7 mouse cellular contexts compared by ENCODE assay signal in the genomic region with DNA sequence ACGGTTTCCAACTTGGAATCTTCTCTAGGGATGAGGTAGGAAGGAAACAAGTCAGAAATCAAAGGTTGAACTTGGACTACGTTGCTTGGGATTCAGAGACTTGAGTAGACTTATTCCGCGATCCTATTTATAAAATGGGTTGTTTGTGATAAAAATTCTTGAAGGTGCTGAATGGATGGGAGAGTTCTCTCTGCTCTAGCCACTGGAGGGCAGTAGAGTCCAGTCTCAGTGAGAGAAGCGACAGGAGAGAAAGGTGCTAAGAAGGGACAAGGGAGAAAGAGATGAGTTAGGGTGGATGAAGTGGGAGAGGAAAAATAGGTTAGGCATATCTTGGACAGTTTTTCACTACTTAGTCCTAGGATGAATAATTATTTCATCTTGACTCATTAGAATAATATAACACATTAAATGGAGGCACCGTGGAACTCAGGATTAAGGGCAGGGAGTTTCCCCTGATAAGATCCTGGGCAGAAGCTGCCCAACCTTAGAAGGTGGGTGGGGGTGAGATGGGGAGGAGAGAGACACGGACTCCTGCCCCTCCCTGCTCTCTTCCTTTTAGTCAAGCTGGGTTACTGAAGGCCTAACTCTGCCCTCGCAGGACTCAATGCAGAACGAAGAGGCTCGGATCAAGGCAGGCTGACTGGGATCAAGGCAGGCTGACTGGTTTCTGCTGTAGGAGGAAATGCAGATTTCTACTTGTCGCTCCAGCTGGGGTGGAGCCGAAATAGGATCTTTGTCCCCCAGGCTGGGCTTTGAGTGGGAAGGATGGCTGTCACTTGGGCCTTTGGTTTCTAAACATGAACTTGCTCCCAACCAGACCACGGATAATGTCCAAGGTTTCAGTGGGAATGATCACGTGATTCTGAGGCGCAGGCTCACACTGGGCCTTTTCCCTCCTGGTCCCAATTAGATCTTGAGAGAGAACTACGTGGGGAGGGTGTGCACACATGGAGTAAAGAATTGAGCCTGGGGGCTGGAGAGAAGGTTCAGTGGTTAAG. TPM values are rescaled to one million over a fixed set of nuclear protein-coding genes. Genes with fewer than 3 reads are reported as not detected.
DNase-seq lines count a peak whose midpoint lies in the region; ATAC-seq and TF ChIP-seq lines count a peak whose summit lies in the region.

No protein-coding gene starts in this region.

- peaks cover 8% of the 10 kb centered on the region for H3K36me3 ChIP-seq in forebrain, embryonic 16.5 days (ENCODE audit: control insufficient read depth, insufficient read depth)
- peaks cover 9% of the 10 kb centered on the region for H3K36me3 ChIP-seq in hindbrain, embryonic 16.5 days (ENCODE audit: control insufficient read depth, insufficient read depth, low read length)

- H3K4me2 ChIP-seq in forebrain, embryonic 16.5 days (ENCODE audit: low read length): peak overlapping the region; percentile 78
- H3K4me2 ChIP-seq in hindbrain, embryonic 16.5 days (ENCODE audit: low read length): peak overlapping the region; percentile 71

- peak; percentile 89 for TF ChIP-seq CTCF in cerebellum, adult 2 months (IDR thresholded peaks at IDR 0.05; ENCODE audit: borderline replicate concordance, insufficient read depth, low read depth, low read length)

- peak; percentile 14; the same call in 1 of the 2 replicates for TF ChIP-seq POLR2A in cerebellum, adult 2 months (IDR thresholded peaks at IDR 0.05; ENCODE audit: borderline replicate concordance, insufficient read depth, low read length)

- peaks cover 12% of the 10 kb centered on the region; the same call in 1 of the 2 replicates for H3K4me1 ChIP-seq in cerebellum, adult 2 months (ENCODE audit: control insufficient read depth, insufficient read depth, low read length)
- H3K4me1 ChIP-seq in forebrain, embryonic 16.5 days (replicated peaks; ENCODE audit: control insufficient read depth, insufficient read depth, low read length): peaks cover 16% of the 10 kb centered on the region
- H3K4me1 ChIP-seq in hindbrain, embryonic 16.5 days (ENCODE audit: control insufficient read depth, insufficient read depth, low read depth, low read length): peaks cover 12% of the 10 kb centered on the region

- H3K27me3 ChIP-seq in cerebellum, adult 2 months (ENCODE audit: control insufficient read depth, insufficient read depth, low read length): no peaks in the 10 kb centered on the region
- H3K27me3 ChIP-seq in forebrain, embryonic 16.5 days (replicated peaks; ENCODE audit: control insufficient read depth, insufficient read depth, low read length): no peaks in the 10 kb centered on the region
- no peaks in the 10 kb centered on the region for H3K27me3 ChIP-seq in hindbrain, embryonic 16.5 days (replicated peaks; ENCODE audit: control insufficient read depth, insufficient read depth, low read length)

- H3K9me3 ChIP-seq in forebrain, embryonic 16.5 days (ENCODE audit: control insufficient read depth, low read length): 0 out of 2 replicates have a peak, but pooled peaks cover 2% of the 10 kb centered on the region
- no peaks in the 10 kb centered on the region for H3K9me3 ChIP-seq in hindbrain, embryonic 16.5 days (ENCODE audit: control insufficient read depth, low read length)

- 23% methylated on average over 16 of the region's 16 CpGs for WGBS in cerebellum, adult 2 months
- 34% methylated on average over 16 of the region's 16 CpGs for WGBS in forebrain, embryonic 16.5 days
- 28% methylated on average over 16 of the region's 16 CpGs for WGBS in hindbrain, embryonic 16.5 days

- H3K9ac ChIP-seq in forebrain, embryonic 16.5 days (replicated peaks; ENCODE audit: low read depth, low read length): peak overlapping the region; percentile 72
- peak overlapping the region; percentile 72 for H3K9ac ChIP-seq in hindbrain, embryonic 16.5 days (ENCODE audit: low read depth, low read length)

- peak overlapping the region; percentile 82 for H3K4me3 ChIP-seq in cerebellum, adult 2 months (replicated peaks; ENCODE audit: insufficient read depth, low read depth, low read length)
- H3K4me3 ChIP-seq in forebrain, embryonic 16.5 days (replicated peaks; ENCODE audit: low read length): peak overlapping the region; percentile 47
- peak overlapping the region; percentile 50 for H3K4me3 ChIP-seq in hindbrain, embryonic 16.5 days (ENCODE audit: low read length)

- peak; percentile 76 for DNase-seq in T-cell, adult 2 months (ENCODE audit: low spot score)
- peak; percentile 77 to 83 for DNase-seq in cerebellum, adult 2 months
- DNase-seq in layer of hippocampus, postnatal 36 days: peak; percentile 59 to 67
- DNase-seq in lung, postnatal 36 days: peak; percentile 86
- peak; percentile 82 to 88 for DNase-seq in right cerebral cortex, postnatal 10 days (ENCODE audit: low spot score in 2 of 2)

- peak overlapping the region; percentile 81 for H3K27ac ChIP-seq in cerebellum, adult 2 months (ENCODE audit: insufficient read depth, low read length)
- peak overlapping the region; percentile 76 for H3K27ac ChIP-seq in forebrain, embryonic 16.5 days (ENCODE audit: low read length)
- peak overlapping the region; percentile 78 for H3K27ac ChIP-seq in hindbrain, embryonic 16.5 days (ENCODE audit: low read depth, low read length)

- peak; percentile 79 for ATAC-seq in forebrain, embryonic 16.5 days
- ATAC-seq in hindbrain, embryonic 16.5 days: peak; percentile 73

RNA-seq across cellular contexts. Expression of gene Klhdc9, which starts 0.8 kb away (rescaled TPM):
- 7.9 and 8.2 TPM in 2 replicates for polyA plus RNA-seq in cerebellum, adult 2 months (2012; rRNA removed)
- polyA plus RNA-seq in forebrain, embryonic 16.5 days (2015; fragmentation: Nextera tagmentation; extraction: Ambion mirVana): 2.7 and 3.1 TPM in 2 replicates
- 3.3 and 4.3 TPM in 2 replicates for polyA plus RNA-seq in hindbrain, embryonic 16.5 days (2015; fragmentation: Nextera tagmentation; extraction: Ambion mirVana)
- total RNA-seq in layer of hippocampus, postnatal 36 days (2021): 1 to 10 TPM; 4.1 to 4.7 TPM

RNA-seq across cellular contexts. Expression of gene Nectin4, which starts 8.5 kb away (rescaled TPM):
- 11.9 and 12.5 TPM in 2 replicates for polyA plus RNA-seq in cerebellum, adult 2 months (2012; rRNA removed)
- 0.67 and 1.1 TPM in 2 replicates for polyA plus RNA-seq in forebrain, embryonic 16.5 days (2015; fragmentation: Nextera tagmentation; extraction: Ambion mirVana)
- polyA plus RNA-seq in hindbrain, embryonic 16.5 days (2015; fragmentation: Nextera tagmentation; extraction: Ambion mirVana): 4.1 and 4.7 TPM in 2 replicates
- total RNA-seq in layer of hippocampus, postnatal 36 days (2021): 1 to 10 TPM; 3.6 to 4.7 TPM

RNA-seq across cellular contexts. Expression of gene Pfdn2, which starts 15.9 kb away (rescaled TPM):
- 129 and 135 TPM in 2 replicates for polyA plus RNA-seq in cerebellum, adult 2 months (2012; rRNA removed)
- 118 and 156 TPM in 2 replicates for polyA plus RNA-seq in forebrain, embryonic 16.5 days (2015; fragmentation: Nextera tagmentation; extraction: Ambion mirVana)
- 123 and 143 TPM in 2 replicates for polyA plus RNA-seq in hindbrain, embryonic 16.5 days (2015; fragmentation: Nextera tagmentation; extraction: Ambion mirVana)
- 100 to 1,000 TPM; 160 to 166 TPM for total RNA-seq in layer of hippocampus, postnatal 36 days (2021)

RNA-seq across cellular contexts. Expression of gene Nit1, which starts 16.0 kb away (rescaled TPM):
- 68.2 TPM in 2 replicates for polyA plus RNA-seq in cerebellum, adult 2 months (2012; rRNA removed)
- polyA plus RNA-seq in forebrain, embryonic 16.5 days (2015; fragmentation: Nextera tagmentation; extraction: Ambion mirVana): 55.7 and 62.7 TPM in 2 replicates
- 51.2 and 54.7 TPM in 2 replicates for polyA plus RNA-seq in hindbrain, embryonic 16.5 days (2015; fragmentation: Nextera tagmentation; extraction: Ambion mirVana)
- total RNA-seq in layer of hippocampus, postnatal 36 days (2021): 10 to 100 TPM; 45.9 to 49.5 TPM

RNA-seq across cellular contexts. Expression of gene Arhgap30, which starts 27.3 kb away (rescaled TPM):
- polyA plus RNA-seq in cerebellum, adult 2 months (2012; rRNA removed): 0.65 and 0.68 TPM in 2 replicates
- 0.48 and 0.81 TPM in 2 replicates for polyA plus RNA-seq in forebrain, embryonic 16.5 days (2015; fragmentation: Nextera tagmentation; extraction: Ambion mirVana)
- polyA plus RNA-seq in hindbrain, embryonic 16.5 days (2015; fragmentation: Nextera tagmentation; extraction: Ambion mirVana): 0.73 and 0.79 TPM in 2 replicates
- 1 to 10 TPM; 2.0 to 2.1 TPM for total RNA-seq in layer of hippocampus, postnatal 36 days (2021)

Comparison
In these comparisons a context has a peak if more than half of its experiments do, and no peak if none do; other contexts are left out.
1. Peak in every context shown above with its lines: DNase-seq, ATAC-seq, H3K4me3 ChIP-seq and H3K27ac ChIP-seq.